Mouse (Mus musculus): ENCODE results near the gene Tmem169. TPM values are rescaled to one million over a fixed set of nuclear protein-coding genes. Genes with fewer than 3 reads are reported as not detected.
A peak's percentile ranks its signal among the peaks of the same experiment; 100 is the strongest.

Tmem169 gene
- polyA plus RNA-seq, 1 experiment from 2014 or later = 0.62 TPM

DNA sequence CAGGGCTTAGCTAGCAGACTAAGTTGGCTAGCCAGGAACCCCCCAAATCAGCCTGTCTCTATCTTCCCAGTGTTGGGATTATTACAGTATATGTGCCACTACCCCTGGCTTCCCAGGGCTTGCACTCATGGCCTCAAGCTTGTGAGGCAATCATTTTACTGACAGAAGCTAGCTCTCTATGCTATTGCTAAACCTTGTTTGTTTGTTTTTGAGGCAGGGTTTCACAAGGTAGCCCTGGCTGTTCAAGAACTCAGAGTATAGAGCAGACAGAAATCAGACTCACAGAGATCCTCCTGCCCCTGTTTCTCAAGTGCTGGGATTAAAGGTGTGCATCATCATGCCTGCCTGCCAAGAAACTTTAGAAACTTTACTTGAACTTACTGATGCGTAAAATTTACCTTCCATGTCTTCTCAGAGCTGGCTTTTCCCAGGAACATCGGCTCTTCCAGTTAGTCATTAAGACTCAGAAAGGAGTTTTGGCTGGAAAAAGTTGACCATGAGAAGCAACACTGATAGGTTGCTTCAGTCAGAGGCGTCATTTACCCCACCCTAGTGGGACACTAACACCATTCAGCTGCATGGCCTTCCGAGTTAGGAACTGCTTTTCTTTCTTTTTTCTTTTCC, 4.5 kb downstream of the Tmem169 start:
- no peaks in the 10 kb centered on the region for H3K9me3 ChIP-seq (replicated peaks)
- no peaks in the 10 kb centered on the region for H3K36me3 ChIP-seq
- H3K4me2 ChIP-seq = no peak overlapping the region
- no peak overlapping the region for H3K4me3 ChIP-seq
- WGBS (ENCODE audit: insufficient replicate concordance) = 67% methylated on average over 4 of the region's 4 CpGs
- peak overlapping the region; percentile 52; the same call in 1 of the 2 replicates for H3K27ac ChIP-seq
- ATAC-seq = no peak
- H3K4me1 ChIP-seq = peaks cover 21% of the 10 kb centered on the region
- H3K9ac ChIP-seq = no peak overlapping the region
- H3K27me3 ChIP-seq (replicated peaks) = peaks cover 34% of the 10 kb centered on the region

DNA sequence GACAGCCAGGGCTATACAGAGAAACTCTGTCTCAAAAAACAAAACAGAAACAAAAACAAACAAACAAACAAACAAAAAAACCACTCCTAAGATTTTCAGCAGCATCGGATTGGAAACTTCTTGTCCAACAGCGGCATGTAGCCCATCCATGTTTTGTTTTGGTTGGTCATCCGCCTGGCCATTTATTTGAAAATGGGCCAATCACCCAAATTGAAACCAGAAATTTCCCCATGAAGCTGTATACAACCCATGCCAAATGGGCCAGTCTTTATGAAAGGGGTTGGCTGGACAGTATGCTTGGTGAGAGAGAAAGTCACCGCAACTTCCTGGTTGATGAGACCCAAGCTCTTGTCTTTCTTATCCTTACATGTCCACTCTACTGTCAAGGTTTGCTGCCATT, 6.7 kb downstream of the Tmem169 start:
- Histone ChIP-seq H3K4me2 (no peak overlapping the region), H3K4me3 (no peak overlapping the region), H3K27me3 (replicated peaks) (peaks cover 17% of the 10 kb centered on the region), H3K27ac (no peak overlapping the region), H3K4me1 (peaks cover 12% of the 10 kb centered on the region; the same call in 1 of the 2 replicates), H3K36me3 (no peaks in the 10 kb centered on the region), H3K9me3 (replicated peaks) (no peaks in the 10 kb centered on the region), H3K9ac (no peak overlapping the region)
- 87% methylated on average over 4 of the region's 4 CpGs for WGBS (ENCODE audit: insufficient replicate concordance)
- ATAC-seq = no peak

DNA sequence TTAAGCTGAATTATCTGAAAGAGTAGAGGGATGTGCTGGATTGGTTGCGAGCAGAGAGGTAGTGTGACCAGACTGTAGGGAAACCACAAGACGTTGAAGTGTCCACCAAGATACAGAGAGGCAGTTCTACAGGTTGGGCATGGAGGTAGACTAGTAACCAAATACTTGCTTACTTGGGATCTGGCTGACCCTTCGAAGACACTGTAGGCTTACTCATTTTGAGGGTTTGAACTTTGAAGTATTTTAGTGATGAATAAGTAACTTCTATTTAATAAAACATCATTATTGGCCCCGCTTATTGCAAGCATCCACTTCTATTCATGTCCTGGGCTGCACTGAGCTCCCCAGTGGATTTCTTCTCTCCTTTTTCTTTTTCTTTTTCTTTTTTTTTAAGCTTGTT, 7.3 kb downstream of the Tmem169 start:
- H3K4me3 ChIP-seq = no peak overlapping the region
- H3K36me3 ChIP-seq = no peaks in the 10 kb centered on the region
- H3K27me3 ChIP-seq (replicated peaks) = peaks cover 12% of the 10 kb centered on the region
- 72% methylated on average over 4 of the region's 4 CpGs for WGBS (ENCODE audit: insufficient replicate concordance)
- H3K9ac ChIP-seq = no peak overlapping the region
- H3K4me1 ChIP-seq = peaks cover 12% of the 10 kb centered on the region; the same call in 1 of the 2 replicates
- H3K9me3 ChIP-seq (replicated peaks) = no peaks in the 10 kb centered on the region
- no peak overlapping the region for H3K4me2 ChIP-seq
- no peak overlapping the region for H3K27ac ChIP-seq
- ATAC-seq = no peak

DNA sequence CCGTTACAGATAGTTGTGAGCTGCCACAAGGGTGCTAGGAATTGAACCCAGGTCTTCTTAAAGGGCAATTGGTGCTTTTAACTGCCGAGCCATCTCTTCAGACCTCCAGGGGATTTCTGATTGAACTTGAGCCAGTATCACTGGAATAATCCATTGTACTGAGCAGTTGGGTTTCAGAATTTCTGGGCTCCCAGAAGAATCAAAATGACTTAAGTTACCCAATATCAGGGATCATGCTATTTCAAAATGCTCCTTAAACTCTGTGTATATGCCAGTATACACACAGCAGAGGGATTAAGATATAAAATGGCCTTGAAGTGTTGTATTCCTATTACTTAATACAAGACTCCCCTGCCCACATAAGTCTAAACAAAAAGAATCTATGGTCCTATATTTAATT, 7.8 kb downstream of the Tmem169 start:
- no peak overlapping the region for H3K4me2 ChIP-seq
- no peak overlapping the region for H3K27ac ChIP-seq
- peaks cover 7% of the 10 kb centered on the region; the same call in 1 of the 2 replicates for H3K4me1 ChIP-seq
- no peak for ATAC-seq
- no peak overlapping the region for H3K4me3 ChIP-seq
- H3K9ac ChIP-seq = no peak overlapping the region
- 68% methylated on average over 2 of the region's 2 CpGs for WGBS (ENCODE audit: insufficient replicate concordance)
- H3K36me3 ChIP-seq = no peaks in the 10 kb centered on the region
- peaks cover 7% of the 10 kb centered on the region for H3K27me3 ChIP-seq (replicated peaks)
- no peaks in the 10 kb centered on the region for H3K9me3 ChIP-seq (replicated peaks)

DNA sequence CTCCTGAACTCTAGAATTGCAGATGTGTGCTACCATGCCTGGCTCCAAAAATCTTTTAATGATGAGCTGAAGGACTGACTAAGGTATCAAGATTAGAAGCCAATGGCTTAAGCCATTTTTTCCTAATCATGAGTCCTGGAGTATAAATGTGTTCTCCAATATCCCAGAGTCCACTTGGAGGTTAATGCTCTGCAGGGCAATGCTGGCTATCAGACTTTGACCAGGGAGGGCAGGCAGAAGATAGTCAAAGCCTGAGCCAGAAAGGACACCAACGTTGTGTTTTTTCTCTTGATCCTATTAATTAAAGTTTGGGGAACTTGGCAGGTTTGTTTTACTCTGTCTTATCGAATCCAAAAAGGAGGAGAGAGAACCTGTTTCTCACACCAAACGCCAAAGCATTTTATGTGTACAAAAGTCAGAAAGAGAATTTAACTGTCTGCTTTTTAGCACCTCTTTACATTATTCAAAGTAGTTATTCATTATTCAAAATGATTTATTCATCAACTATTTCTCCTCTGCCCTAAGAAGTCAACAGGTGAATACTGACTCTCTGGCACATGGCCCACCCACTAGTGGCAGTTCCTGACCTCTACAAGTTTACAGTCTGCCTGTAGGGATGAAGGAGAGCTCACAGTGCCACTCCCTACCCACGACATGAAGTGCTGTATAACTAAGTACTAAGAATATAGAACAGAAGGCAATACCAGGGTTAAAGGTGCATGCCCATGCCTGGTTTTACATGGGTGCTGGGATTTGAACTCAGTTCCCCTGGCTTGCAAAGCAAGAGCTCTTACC, 9.9 kb downstream of the Tmem169 start:
- H3K9me3 ChIP-seq (replicated peaks) = no peaks in the 10 kb centered on the region
- H3K4me2 ChIP-seq = no peak overlapping the region
- no peaks in the 10 kb centered on the region for H3K36me3 ChIP-seq
- no peaks in the 10 kb centered on the region for H3K4me1 ChIP-seq
- H3K9ac ChIP-seq = no peak overlapping the region
- H3K27me3 ChIP-seq (replicated peaks) = no peaks in the 10 kb centered on the region
- no peak overlapping the region for H3K27ac ChIP-seq
- 39% methylated on average over 4 of the region's 4 CpGs for WGBS (ENCODE audit: insufficient replicate concordance)
- no peak for ATAC-seq
- H3K4me3 ChIP-seq = no peak overlapping the region

DNA sequence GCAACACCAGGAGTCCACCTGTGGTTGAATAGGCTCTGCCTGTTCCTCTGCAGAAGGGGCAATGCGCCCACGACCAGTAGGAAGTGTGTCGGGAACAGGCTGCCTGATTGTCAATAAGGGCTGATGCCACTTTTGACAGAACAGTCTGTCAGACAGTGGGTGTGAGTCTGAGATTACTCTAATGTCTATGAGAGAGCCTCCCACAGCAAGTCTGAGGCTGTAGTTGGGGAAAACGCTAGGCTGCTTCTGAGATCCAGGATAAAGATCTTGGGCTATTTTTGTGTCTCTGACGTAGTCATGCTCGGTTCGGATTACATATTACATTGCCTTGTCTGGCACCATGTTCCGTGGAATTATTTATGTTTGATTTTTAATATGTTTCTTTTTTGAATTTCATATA, 11.6 kb downstream of the Tmem169 start:
- H3K4me3 ChIP-seq = no peak overlapping the region
- H3K4me1 ChIP-seq = no peaks in the 10 kb centered on the region
- no peak overlapping the region for H3K9ac ChIP-seq
- WGBS (ENCODE audit: insufficient replicate concordance) = 45% methylated on average over 8 of the region's 8 CpGs
- no peak overlapping the region for H3K4me2 ChIP-seq
- H3K27ac ChIP-seq = no peak overlapping the region
- no peaks in the 10 kb centered on the region for H3K27me3 ChIP-seq (replicated peaks)
- no peaks in the 10 kb centered on the region for H3K9me3 ChIP-seq (replicated peaks)
- ATAC-seq = no peak
- H3K36me3 ChIP-seq = no peaks in the 10 kb centered on the region

DNA sequence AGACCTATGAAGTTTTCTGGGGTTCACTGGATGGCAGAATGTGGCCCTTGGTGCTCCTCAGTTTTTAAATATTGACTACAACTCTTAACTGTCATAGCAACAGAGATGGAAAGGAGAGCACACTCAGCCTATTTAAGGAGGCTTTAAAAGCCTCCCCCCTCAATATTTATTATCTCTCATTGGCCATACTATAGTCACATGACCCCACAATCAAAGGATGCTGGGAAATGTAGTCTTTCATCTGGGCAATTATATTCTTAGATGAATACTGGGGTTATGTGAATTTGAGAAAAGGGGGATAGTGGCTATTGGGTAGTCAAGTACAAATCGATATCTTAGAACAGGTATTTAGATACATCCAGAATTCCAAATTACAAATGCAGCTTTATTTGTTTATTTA, 17.7 kb downstream of the Tmem169 start:
- Histone ChIP-seq H3K27ac (no peak overlapping the region), H3K4me1 (peaks cover 8% of the 10 kb centered on the region), H3K9me3 (replicated peaks) (no peaks in the 10 kb centered on the region), H3K27me3 (replicated peaks) (no peaks in the 10 kb centered on the region), H3K4me3 (no peak overlapping the region), H3K36me3 (no peaks in the 10 kb centered on the region), H3K4me2 (no peak overlapping the region), H3K9ac (no peak overlapping the region)
- ATAC-seq = no peak
- 53% methylated on average over 1 of the region's 1 CpGs for WGBS (ENCODE audit: insufficient replicate concordance)

DNA sequence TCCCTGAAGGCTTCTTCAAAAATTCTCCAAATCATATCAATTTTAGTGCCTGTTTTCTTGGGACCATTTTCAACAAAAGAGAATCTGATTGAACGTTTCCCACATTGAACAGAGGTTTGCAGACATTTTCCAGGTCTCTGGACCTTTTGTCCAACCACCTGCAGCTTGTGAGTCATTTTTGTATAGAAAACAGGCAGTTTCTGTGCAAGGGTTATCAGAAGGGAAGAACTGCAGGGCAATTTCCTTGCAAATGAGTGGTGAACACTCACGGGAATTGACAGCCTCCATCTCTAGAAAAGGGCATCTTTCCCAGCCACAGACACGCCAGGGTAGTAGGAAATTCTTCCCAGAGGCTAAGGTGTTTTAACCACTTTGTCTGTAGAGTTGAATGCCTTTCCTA, 22.1 kb downstream of the Tmem169 start:
- H3K4me3 ChIP-seq = peak overlapping the region; percentile 66; the same call in 1 of the 2 replicates
- no peak for ATAC-seq
- peak overlapping the region; percentile 62; the same call in 1 of the 2 replicates for H3K9ac ChIP-seq
- no peaks in the 10 kb centered on the region for H3K9me3 ChIP-seq (replicated peaks)
- H3K4me2 ChIP-seq = peak overlapping the region; percentile 76
- H3K27me3 ChIP-seq (replicated peaks) = no peaks in the 10 kb centered on the region
- no peak overlapping the region for H3K27ac ChIP-seq
- peaks cover 7% of the 10 kb centered on the region; the same call in 1 of the 2 replicates for H3K36me3 ChIP-seq
- WGBS (ENCODE audit: insufficient replicate concordance) = 61% methylated on average over 3 of the region's 3 CpGs
- H3K4me1 ChIP-seq = peaks cover 21% of the 10 kb centered on the region

DNA sequence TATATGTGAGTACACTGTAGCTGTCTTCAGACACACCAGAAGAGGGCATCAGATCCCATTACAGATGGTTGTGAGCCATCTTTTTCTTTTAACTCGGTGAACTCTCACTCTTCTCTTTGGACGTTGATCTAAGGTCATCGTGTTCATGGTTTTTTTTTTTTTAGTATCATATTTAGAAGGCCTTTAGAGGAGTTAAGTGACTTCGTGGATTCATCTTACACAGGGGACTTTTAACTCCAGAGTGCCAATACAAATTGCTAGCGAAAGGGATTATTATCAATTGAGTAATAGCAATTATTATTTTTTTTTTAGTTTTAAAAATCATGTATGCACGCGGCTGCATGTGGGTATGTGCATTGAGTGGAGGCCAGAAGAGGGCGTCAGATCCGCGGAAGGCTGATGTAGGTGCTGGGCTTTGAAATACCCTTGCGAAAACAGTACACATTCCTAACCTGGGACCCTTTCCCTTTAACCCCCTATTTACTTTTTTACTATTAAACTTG, 22.6 kb downstream of the Tmem169 start:
- Histone ChIP-seq H3K4me2 (peak overlapping the region; percentile 76), H3K4me1 (peaks cover 21% of the 10 kb centered on the region), H3K27ac (peak overlapping the region; percentile 86), H3K9ac (peak overlapping the region; percentile 62), H3K9me3 (replicated peaks) (no peaks in the 10 kb centered on the region), H3K4me3 (peak overlapping the region; percentile 66), H3K36me3 (peaks cover 12% of the 10 kb centered on the region), H3K27me3 (replicated peaks) (no peaks in the 10 kb centered on the region)
- 3% methylated on average over 11 of the region's 11 CpGs for WGBS (ENCODE audit: insufficient replicate concordance)
- ATAC-seq = peak; percentile 81

DNA sequence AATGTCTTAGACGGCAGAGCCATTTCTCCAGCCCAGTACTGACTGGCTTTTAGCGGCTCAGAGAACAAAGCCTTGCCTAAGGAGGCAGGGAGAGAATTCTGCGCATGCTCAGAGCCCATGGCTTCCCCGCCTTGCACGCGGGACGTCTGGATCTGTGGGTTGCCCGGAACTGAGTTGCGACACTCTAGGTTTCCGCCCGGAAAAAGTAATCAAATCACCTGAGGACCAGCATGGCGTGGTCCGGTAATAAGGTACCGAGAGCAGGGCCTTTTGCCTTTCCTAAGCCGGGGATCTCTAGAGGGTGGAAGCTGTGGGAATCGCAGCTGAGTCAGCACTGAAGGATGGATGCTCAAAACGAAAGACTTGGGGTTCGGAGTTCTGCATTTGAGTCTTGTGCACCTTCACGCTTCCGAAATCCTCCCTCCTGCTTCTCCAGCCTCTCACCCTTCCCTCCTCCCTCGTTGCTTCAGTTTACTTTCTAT, 23.2 kb downstream of the Tmem169 start, which contains the start of gene Xrcc5:
Gene Xrcc5, plus strand, starts transcription at position 105 of the 482 bp plus-strand sequence.
- WGBS (ENCODE audit: insufficient replicate concordance) = under 1% methylated on average over 21 of the region's 21 CpGs

DNA sequence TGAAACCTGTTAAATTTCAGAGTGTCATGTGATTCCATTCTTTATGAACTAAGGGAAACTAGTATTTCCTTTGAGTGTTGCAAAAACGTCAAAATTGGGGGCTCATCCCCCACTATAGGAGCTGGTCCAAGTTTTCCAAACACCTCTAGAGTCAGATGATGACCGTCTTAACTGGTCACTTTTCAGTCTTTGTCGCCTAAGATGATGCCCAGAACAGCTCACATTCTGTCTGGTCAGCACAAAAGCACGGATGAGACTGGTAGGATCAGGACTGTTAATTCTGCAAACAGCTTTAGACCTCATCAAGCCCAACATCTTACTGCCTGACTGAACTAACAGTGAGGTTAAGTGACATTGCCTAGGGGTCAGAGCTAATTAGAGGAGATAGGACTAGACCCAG, 24.8 kb downstream of the Tmem169 start:
- no peak for ATAC-seq
- Histone ChIP-seq H3K4me1 (peaks cover 21% of the 10 kb centered on the region), H3K27me3 (replicated peaks) (no peaks in the 10 kb centered on the region), H3K9me3 (replicated peaks) (no peaks in the 10 kb centered on the region), H3K27ac (no peak overlapping the region), H3K4me2 (no peak overlapping the region), H3K9ac (no peak overlapping the region), H3K36me3 (peaks cover 30% of the 10 kb centered on the region), H3K4me3 (no peak overlapping the region)
- 72% methylated on average over 4 of the region's 4 CpGs for WGBS (ENCODE audit: insufficient replicate concordance)

More for the DNA sequence above, 23.2 kb downstream of the Tmem169 start, which contains the start of gene Xrcc5:
- Histone ChIP-seq H3K9ac (peak within 1 kb of the TSS; percentile 62), H3K4me1 (peaks cover 21% of the 10 kb centered on the region), H3K36me3 (peaks cover 18% of the 10 kb centered on the region), H3K4me2 (peak within 1 kb of the TSS; percentile 76), H3K27ac (peak within 1 kb of the TSS; percentile 86), H3K4me3 (peak within 1 kb of the TSS; percentile 66), H3K27me3 (replicated peaks) (no peaks in the 10 kb centered on the region), H3K9me3 (replicated peaks) (no peaks in the 10 kb centered on the region)
- peak; percentile 96 for ATAC-seq
